Mouse (Mus musculus) heart, embryonic 15.5 days (tissue): ENCODE results near the gene Zfp758. TPM values are rescaled to one million over a fixed set of nuclear protein-coding genes. Genes with fewer than 3 reads are reported as not detected.

Source experiments
- polyA plus RNA-seq: library from polyadenylated mRNA; unstranded; fragments of >200 nt; fragmentation: Nextera tagmentation; extraction: Ambion mirVana; gene quantifications from 2 replicates; pipeline ENCODE4 v1.2.1, GENCODE M21; 2015

Gene Zfp758
- polyA plus RNA-seq, 1 experiment from 2014 or later = 5.5 TPM

Other genes with a start within 250 kb of the Zfp758 start
- 1.7 and 2.4 TPM in 2 replicates for gene Zfp947, start 195.3 kb upstream of the Zfp758 start, polyA plus RNA-seq
- gene Zfp994, start 135.8 kb upstream of the Zfp758 start, polyA plus RNA-seq = 1.8 and 2.0 TPM in 2 replicates
- gene CT030661.1, start 46.6 kb upstream of the Zfp758 start, polyA plus RNA-seq = 7.0 and 7.1 TPM in 2 replicates
- 8.0 and 8.3 TPM in 2 replicates for gene Zfp944, start 53 bp upstream of the Zfp758 start, polyA plus RNA-seq
- 6.5 and 7.6 TPM in 2 replicates for gene Zfp946, start 62.8 kb downstream of the Zfp758 start, polyA plus RNA-seq
- gene Vmn2r111, start 212.0 kb downstream of the Zfp758 start, polyA plus RNA-seq = not detected in 2 replicates
- not detected in 2 replicates for gene Vmn2r112, start 239.5 kb downstream of the Zfp758 start, polyA plus RNA-seq